Mouse (Mus musculus) hindbrain, embryonic 11.5 days (tissue): ENCODE data around the gene Klhl2. TPM values are rescaled to one million over a fixed set of nuclear protein-coding genes. Genes with fewer than 3 reads are reported as not detected.

Experiments
- ATAC-seq: fragments of 200-750 bp; cut with Nextera tagmentation; 2 replicates; pipeline ENCODE4 v1.8.0; 2017; ENCODE audit warnings: mild to moderate bottlenecking, moderate TSS enrichment, moderate library complexity; ENCODE audit not compliant: low FRiP score
- DNase-seq: peaks from one replicate; pipeline ENCODE4 v3.0.0-alpha.2; 2015; ENCODE audit warnings: low spot score
- H3K27ac ChIP-seq: fragments of 300-500 bp; sonication (generic); 2 replicates; pipeline ENCODE4 v1.5.1; 2014; ENCODE audit warnings: mild to moderate bottlenecking, low read depth, low read length
- H3K27me3 ChIP-seq: fragments of 300-500 bp; sonication (generic); 2 replicates; pipeline ENCODE4 v1.6.1; 2014; ENCODE audit warnings: mild to moderate bottlenecking, low read length, moderate library complexity, mixed read lengths; ENCODE audit not compliant: control insufficient read depth, insufficient read depth
- H3K36me3 ChIP-seq: fragments of 300-500 bp; sonication (generic); 2 replicates; pipeline ENCODE4 v1.6.1; 2014; ENCODE audit warnings: mild to moderate bottlenecking, low read length, moderate library complexity, mixed read lengths; ENCODE audit not compliant: control insufficient read depth, insufficient read depth
- H3K4me1 ChIP-seq: fragments of 300-500 bp; sonication (generic); replicated peaks from 2 replicates; pipeline ENCODE4 v1.6.1; 2014; ENCODE audit warnings: low read length, mixed read lengths; ENCODE audit not compliant: control insufficient read depth, insufficient read depth
- H3K4me2 ChIP-seq: fragments of 300-500 bp; sonication (generic); replicated peaks from 2 replicates; pipeline ENCODE4 v1.6.1; 2014; ENCODE audit warnings: mild to moderate bottlenecking, low read depth, low read length
- H3K4me3 ChIP-seq: fragments of 300-500 bp; sonication (generic); 2 replicates; pipeline ENCODE4 v1.5.1; 2014; ENCODE audit warnings: low read depth, low read length
- H3K9ac ChIP-seq: fragments of 300-500 bp; sonication (generic); 2 replicates; pipeline ENCODE4 v1.6.1; 2014; ENCODE audit warnings: low read depth, low read length
- H3K9me3 ChIP-seq: fragments of 300-500 bp; sonication (generic); 2 replicates; pipeline ENCODE4 v1.6.1; 2016; ENCODE audit warnings: low read length; ENCODE audit not compliant: control insufficient read depth
- WGBS: fragments of 180-500 bp; shearing (Covaris S2); extraction: QIAGEN DNeasy Blood & Tissue Kit; methylation state at CpG from one replicate; pipeline ENCODE4 v1.1.7; 2014; 5-methylcytosine and 5-hydroxymethylcytosine counted together
- polyA plus RNA-seq: library from polyadenylated mRNA; unstranded; fragments of >200 nt; fragmentation: Nextera tagmentation; extraction: Ambion mirVana; gene quantifications from 2 replicates; pipeline ENCODE4 v1.2.1, GENCODE M21; 2014

The Klhl2 gene
- polyA plus RNA-seq, 1 experiment from 2014 or later = 14.9 TPM

DNA sequence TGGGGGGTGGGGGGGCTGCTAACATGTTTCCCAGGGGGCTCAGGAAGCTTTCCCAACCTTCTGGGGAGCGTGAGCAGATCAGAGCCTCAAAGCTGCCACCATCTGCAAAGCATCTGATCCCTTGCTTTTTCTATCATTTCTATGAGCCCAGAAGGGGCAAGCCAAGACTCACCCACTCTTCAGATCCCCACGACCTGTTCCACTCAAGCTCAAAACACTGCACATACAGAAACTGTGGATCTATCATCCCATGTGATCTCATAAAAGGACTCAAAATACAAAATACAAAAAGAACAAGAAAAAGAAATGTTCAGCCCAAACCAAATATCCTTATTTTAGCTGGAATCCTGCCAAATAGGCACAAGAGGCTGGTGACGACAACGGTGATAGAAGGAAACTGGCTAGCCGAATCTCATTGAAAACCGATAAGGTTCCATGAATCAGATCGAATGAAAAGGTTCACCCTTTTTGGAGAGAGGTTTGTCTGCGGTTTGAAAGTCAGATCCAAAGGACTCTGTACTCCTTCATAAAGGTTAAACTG lies 1.5 kb downstream of the Klhl2 start:
- H3K27ac ChIP-seq = no peak overlapping the region
- H3K4me2 ChIP-seq = peak overlapping the region; percentile 70
- DNase-seq = no peak
- 0 out of 2 replicates have a peak overlapping the region, but pooled peaks have one; percentile 11 for H3K9ac ChIP-seq
- no peaks in the 10 kb centered on the region for H3K36me3 ChIP-seq
- peak overlapping the region; percentile 79 for H3K4me3 ChIP-seq
- no peak for ATAC-seq
- H3K9me3 ChIP-seq = no peaks in the 10 kb centered on the region
- WGBS = 10% methylated on average over 8 of the region's 8 CpGs
- no peaks in the 10 kb centered on the region for H3K27me3 ChIP-seq
- H3K4me1 ChIP-seq = peaks cover 4% of the 10 kb centered on the region

DNA sequence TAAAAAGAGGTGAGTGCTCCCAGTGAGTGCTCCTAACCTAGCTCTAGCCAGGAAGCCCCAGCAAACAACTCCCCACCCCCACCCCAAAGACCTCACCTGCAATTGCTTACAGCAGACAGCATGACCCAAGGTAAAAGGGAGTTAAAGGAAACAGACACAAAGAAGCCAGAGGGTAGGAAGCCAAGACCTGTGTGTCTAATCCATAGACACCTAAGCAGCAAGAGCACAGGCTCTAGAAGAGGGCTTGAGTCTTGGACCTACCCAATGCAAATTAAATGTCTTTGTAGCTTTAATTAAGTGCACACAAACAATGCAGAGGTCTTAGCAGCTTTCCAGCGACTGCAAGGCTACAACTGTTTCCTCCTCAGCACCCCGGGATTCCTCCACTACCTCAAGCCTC lies 2.2 kb downstream of the Klhl2 start:
- H3K4me1 ChIP-seq = peaks cover 4% of the 10 kb centered on the region
- no peaks in the 10 kb centered on the region for H3K27me3 ChIP-seq
- no peaks in the 10 kb centered on the region for H3K36me3 ChIP-seq
- ATAC-seq (no peak), DNase-seq (no peak)
- H3K27ac ChIP-seq = no peak overlapping the region
- H3K4me2 ChIP-seq = no peak overlapping the region
- H3K9me3 ChIP-seq = no peaks in the 10 kb centered on the region
- 2% methylated on average over 2 of the region's 2 CpGs for WGBS
- H3K9ac ChIP-seq = no peak overlapping the region
- no peak overlapping the region for H3K4me3 ChIP-seq

DNA sequence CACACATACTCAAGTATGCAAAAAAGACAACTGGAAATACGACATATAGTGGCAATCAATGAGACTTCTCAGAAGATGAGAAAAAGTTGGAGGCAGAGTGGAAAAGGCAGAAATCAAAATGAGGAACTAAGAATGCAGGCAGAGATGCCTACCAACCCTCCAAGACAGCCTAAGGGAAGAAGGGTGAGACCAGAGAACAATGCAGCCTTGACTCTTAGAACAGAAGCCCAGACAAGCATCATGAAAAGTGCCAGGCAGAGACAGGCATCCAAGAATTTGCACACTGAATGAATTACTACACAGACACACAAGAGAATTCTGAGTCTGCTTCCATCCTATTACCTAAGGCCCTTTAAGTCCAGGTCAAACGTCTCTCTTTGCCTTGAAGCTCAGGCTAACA lies 2.6 kb downstream of the Klhl2 start:
- no peak for ATAC-seq
- H3K4me1 ChIP-seq = peaks cover 4% of the 10 kb centered on the region
- H3K27ac ChIP-seq = no peak overlapping the region
- no peak overlapping the region for H3K4me2 ChIP-seq
- no peak overlapping the region for H3K4me3 ChIP-seq
- no peaks in the 10 kb centered on the region for H3K36me3 ChIP-seq
- no peaks in the 10 kb centered on the region for H3K27me3 ChIP-seq
- no peak for DNase-seq
- no peaks in the 10 kb centered on the region for H3K9me3 ChIP-seq
- 52% methylated on average over 2 of the region's 2 CpGs for WGBS
- H3K9ac ChIP-seq = no peak overlapping the region

DNA sequence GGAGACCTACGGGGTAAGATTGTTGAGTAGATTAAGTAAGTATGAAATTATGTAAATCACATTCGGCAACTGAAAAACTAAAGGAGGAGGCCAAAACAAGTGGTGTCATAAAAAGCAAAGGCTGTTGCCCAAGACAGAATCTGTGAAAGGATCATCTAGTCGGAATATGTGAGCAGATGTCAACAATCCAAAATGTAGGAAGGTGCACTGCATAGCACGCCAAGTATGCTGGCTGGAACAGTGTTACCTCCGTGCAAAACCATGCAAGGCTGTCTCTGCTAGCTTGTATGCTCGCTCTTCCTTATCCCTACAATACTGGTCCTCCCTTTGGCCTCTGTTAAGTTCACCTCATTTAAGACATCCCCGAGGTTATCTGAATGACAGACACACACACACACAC lies 4.5 kb downstream of the Klhl2 start:
- Histone ChIP-seq H3K4me1 (peaks cover 4% of the 10 kb centered on the region), H3K4me3 (no peak overlapping the region), H3K27me3 (no peaks in the 10 kb centered on the region), H3K36me3 (no peaks in the 10 kb centered on the region), H3K4me2 (no peak overlapping the region), H3K9ac (no peak overlapping the region), H3K9me3 (no peaks in the 10 kb centered on the region), H3K27ac (no peak overlapping the region)
- 90% methylated on average over 7 of the region's 7 CpGs for WGBS
- no peak for DNase-seq
- no peak for ATAC-seq

DNA sequence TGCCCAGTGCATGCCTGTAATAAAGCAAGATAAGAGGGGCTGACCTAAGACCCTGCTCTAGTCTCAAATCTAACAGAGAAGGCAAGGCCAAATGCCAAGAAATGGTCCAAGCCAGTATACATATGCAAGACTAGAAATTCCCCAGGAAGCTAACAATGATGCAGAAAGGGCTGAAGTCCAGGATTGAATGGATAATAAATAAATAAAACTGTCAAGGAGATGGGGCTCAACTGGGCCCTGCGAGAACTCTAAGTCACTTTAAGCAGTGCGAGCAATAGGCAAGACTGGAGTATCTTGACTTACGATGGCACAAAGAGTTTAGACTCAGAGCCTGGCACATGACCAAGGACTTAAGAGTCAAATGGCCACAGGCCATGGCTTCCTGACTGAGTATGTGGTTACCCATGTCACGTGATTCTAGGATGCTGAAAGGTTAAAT lies 5.8 kb downstream of the Klhl2 start:
- Histone ChIP-seq H3K9ac (no peak overlapping the region), H3K4me3 (no peak overlapping the region), H3K27ac (no peak overlapping the region), H3K9me3 (no peaks in the 10 kb centered on the region), H3K4me2 (no peak overlapping the region), H3K27me3 (no peaks in the 10 kb centered on the region), H3K4me1 (peaks cover 4% of the 10 kb centered on the region), H3K36me3 (no peaks in the 10 kb centered on the region)
- 92% methylated on average over 4 of the region's 4 CpGs for WGBS
- ATAC-seq = no peak
- no peak for DNase-seq

DNA sequence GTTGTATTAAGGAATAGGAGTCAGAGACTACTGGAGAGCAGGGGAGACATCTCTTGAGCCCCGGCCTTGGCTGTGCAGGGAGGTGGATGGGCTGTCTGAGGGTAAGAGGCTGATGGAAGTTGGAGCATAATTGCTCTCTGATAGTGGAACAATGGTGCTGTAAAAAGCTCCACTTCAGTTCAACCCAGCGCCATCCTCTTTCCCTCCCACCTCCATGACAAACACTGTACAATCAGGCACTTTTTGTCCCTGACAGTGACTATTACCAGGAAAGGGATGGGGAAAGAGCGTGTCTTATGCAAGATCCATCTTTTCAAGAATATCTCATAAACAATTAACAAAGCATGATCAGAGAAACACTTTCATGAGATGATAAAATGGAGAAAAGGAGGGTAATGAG lies 6.6 kb downstream of the Klhl2 start:
- no peak for ATAC-seq
- 91% methylated on average over 3 of the region's 3 CpGs for WGBS

DNA sequence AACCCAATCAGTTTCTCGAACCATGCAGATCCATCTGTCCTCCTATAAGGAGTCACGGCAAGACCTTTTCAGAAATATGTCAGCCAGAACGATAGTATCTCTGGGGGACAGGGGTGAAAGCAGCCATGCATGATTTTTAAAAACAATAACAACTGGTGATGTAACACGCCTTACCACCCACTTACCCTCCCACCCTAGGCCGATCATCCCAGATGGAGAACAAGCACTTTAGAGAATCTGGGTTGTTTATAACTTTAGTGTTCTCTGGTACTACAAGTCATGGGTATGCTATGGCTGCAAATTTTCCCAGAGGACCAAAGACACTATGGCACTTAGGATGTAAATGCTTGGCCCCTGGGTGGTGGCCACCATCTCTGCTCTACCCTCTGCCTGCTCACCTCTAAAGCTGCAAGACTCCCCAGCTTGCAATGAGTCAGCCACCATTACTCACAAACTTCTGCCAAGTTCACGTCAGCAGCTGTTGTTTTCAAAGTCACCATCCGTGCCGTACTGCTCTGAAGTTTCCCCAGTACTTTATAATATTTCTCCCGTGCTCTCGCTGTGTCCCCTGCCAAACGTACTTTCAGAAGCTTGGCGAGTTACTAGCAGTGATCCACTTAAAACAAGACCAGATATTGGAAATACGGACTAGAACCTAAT lies 7.9 kb downstream of the Klhl2 start:
- Histone ChIP-seq H3K9me3 (no peaks in the 10 kb centered on the region), H3K9ac (no peak overlapping the region), H3K36me3 (no peaks in the 10 kb centered on the region), H3K4me1 (no peaks in the 10 kb centered on the region), H3K27me3 (no peaks in the 10 kb centered on the region), H3K27ac (no peak overlapping the region), H3K4me2 (no peak overlapping the region), H3K4me3 (no peak overlapping the region)
- ATAC-seq (no peak), DNase-seq (no peak)
- 93% methylated on average over 13 of the region's 13 CpGs for WGBS

More for the DNA sequence above, 6.6 kb downstream of the Klhl2 start:
- no peak for DNase-seq
- Histone ChIP-seq H3K27me3 (no peaks in the 10 kb centered on the region), H3K4me3 (no peak overlapping the region), H3K4me2 (no peak overlapping the region), H3K9me3 (no peaks in the 10 kb centered on the region), H3K9ac (no peak overlapping the region), H3K4me1 (peaks cover 4% of the 10 kb centered on the region), H3K27ac (no peak overlapping the region), H3K36me3 (no peaks in the 10 kb centered on the region)

DNA sequence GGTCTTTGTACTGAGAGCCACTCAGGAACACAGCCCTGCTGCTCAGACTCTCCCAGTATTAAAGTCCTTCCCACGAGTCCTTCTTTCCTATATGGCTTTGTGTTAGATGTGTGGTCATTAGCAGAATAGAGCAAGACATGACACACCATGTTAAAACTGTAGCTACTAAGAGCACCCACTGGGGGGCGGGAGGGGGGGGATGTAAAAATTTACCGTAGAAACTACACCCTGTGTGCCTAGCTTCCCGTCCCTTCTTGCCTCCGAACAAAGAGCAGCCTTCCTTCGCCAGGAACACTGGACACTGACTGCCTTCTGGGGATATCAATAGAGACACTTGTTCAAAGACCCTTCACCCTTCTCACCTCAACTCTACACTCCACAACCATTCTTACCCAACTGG lies 10.2 kb downstream of the Klhl2 start:
- no peak for ATAC-seq
- no peak overlapping the region for H3K9ac ChIP-seq
- H3K9me3 ChIP-seq = no peaks in the 10 kb centered on the region
- no peak overlapping the region for H3K4me3 ChIP-seq
- no peaks in the 10 kb centered on the region for H3K36me3 ChIP-seq
- H3K4me1 ChIP-seq = 0 out of 2 replicates have a peak, but pooled peaks cover 2% of the 10 kb centered on the region
- no peak for DNase-seq
- WGBS = 58% methylated on average over 6 of the region's 6 CpGs
- H3K27me3 ChIP-seq = no peaks in the 10 kb centered on the region
- H3K27ac ChIP-seq = no peak overlapping the region
- H3K4me2 ChIP-seq = no peak overlapping the region

DNA sequence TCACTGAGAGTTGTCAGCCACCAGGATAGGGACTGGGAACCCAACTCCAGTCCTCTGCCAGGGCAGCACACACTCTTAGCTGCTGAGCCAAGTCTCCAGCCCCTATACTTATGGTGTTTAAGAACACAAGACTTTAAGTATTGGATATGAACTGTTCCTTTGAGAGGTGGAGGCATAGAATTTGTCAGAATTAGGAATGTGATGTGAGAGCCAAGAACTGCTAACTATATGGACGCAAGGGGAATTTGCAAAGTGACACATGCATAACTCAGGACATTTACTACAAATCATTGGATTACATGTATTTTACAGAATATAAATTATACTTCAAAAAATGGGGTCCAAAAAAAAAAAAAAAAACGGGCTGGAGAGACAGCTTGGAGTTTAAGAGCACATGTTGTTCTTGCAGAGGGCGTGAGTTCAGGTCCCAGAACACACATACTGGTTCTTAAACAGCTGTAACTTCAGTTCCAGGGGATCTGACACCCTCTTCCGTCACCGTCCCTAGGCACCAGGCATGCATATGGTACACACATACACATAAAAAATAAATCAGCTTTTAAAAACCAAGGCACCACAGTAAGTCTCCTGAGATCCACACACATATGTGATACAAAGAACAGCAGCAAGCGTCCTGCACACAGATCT lies 14.2 kb downstream of the Klhl2 start:
- Histone ChIP-seq H3K36me3 (no peaks in the 10 kb centered on the region), H3K4me2 (no peak overlapping the region), H3K4me3 (no peak overlapping the region), H3K9ac (no peak overlapping the region), H3K4me1 (0 out of 2 replicates have a peak, but pooled peaks cover 2% of the 10 kb centered on the region), H3K27me3 (no peaks in the 10 kb centered on the region), H3K27ac (no peak overlapping the region), H3K9me3 (no peaks in the 10 kb centered on the region)
- DNase-seq = no peak
- WGBS = 78% methylated on average over 6 of the region's 6 CpGs
- no peak for ATAC-seq
